Mouse (Mus musculus): Measurements from ENCODE around the gene Aif1. TPM values are rescaled to one million over a fixed set of nuclear protein-coding genes. Genes with fewer than 3 reads are reported as not detected.

The Aif1 gene
- polyA plus RNA-seq, 1 experiment, result 420 TPM

DNA sequence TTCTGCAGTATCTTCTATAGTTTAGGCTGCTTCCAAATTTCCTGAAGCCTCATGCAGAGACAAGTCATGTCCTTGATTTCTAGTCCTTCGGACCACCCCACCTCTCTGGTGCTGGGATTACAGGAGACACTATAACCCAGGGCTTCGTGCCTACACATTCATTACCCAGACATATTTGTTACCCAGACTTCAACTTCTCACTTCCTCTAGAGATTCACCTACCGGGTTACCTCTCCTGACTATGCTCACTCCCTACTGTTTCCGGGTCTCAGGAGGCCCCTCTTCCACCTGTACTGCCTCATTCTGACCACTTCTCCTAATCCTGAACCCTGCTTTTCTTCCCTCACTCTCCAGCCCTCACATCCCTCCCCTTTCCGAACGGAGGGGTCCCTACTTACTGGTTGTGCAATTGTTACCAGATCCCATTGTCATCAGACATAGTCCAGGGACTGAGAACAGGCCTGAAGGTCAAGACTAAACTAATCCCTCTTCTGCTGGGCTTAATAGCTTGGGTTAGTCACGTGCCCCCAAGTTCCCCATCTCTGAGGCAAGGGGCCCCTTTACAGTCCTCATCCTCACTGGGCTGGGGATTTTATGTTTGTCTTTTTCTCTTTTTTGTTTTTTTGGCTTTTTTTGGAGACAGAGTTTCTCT lies 12.2 kb upstream of the Aif1 start, which contains the start of gene Lst1:
Gene Lst1 (minus strand): TSS at position 481 of the 652 bp plus-strand sequence.
- TF ChIP-seq POLR2A (IDR thresholded peaks at IDR 0.05; ENCODE audit: borderline replicate concordance, low read depth, low read length) (no peak), CTCF (IDR thresholded peaks at IDR 0.05; ENCODE audit: low read depth, low read length) (no peak)
- Histone ChIP-seq H3K4me1 (ENCODE audit: control insufficient read depth, insufficient read depth, low read length) (peaks cover 46% of the 10 kb centered on the region), H3K4me3 (ENCODE audit: insufficient read depth, low read length) (peak within 1 kb of the TSS; percentile 60), H3K27ac (ENCODE audit: insufficient read depth, low read depth, low read length) (peak within 1 kb of the TSS; percentile 95)

DNA sequence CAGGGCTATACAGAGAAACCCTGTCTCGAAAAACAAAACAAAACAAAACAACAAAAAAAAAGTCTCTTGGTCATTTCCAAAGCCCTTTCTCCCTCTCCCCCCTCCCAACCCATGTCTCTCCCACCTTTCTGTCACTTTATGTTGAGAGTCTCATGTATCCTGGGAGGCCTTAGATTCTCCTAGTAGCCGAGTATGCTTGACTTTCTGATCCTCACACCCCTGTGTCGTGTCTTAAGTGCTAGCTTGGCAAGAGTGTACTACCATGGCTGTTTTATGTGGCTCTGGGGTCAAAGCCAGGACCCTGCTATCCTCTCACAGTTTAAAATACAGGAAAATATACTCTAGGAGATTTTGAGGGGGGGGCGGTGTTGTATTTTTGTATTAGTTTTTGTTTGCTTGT lies 11.5 kb upstream of the Aif1 start:
- Histone ChIP-seq H3K27ac (ENCODE audit: insufficient read depth, low read depth, low read length) (peak overlapping the region; percentile 95), H3K4me1 (ENCODE audit: control insufficient read depth, insufficient read depth, low read length) (peaks cover 42% of the 10 kb centered on the region), H3K4me3 (ENCODE audit: insufficient read depth, low read length) (peak overlapping the region; percentile 60)
- no peak for TF ChIP-seq POLR2A (IDR thresholded peaks at IDR 0.05; ENCODE audit: borderline replicate concordance, low read depth, low read length)
- no peak for TF ChIP-seq CTCF (IDR thresholded peaks at IDR 0.05; ENCODE audit: low read depth, low read length)

DNA sequence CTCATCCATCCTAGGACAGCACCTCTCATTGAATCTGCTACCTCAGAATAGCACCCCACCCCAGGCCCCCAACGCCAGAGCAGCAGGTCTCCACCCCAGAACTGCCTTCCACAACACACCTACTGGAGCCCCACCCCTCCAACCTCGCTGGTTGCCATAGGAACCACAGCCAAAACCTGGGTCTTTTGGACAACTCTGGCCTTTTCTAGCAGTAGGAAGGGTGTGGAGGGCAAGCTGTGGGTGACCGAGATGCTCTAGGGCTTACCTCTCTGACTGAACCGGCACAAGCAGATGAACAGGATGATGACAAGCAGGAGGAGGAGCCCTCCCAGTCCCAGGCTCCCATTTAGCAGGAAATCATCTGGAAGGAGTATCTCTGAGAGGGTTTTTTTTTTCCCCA lies 10.8 kb upstream of the Aif1 start:
- H3K4me1 ChIP-seq (ENCODE audit: control insufficient read depth, insufficient read depth, low read length), result peaks cover 40% of the 10 kb centered on the region
- peak overlapping the region; percentile 56 for H3K4me3 ChIP-seq (ENCODE audit: insufficient read depth, low read length)
- peak overlapping the region; percentile 95 for H3K27ac ChIP-seq (ENCODE audit: insufficient read depth, low read depth, low read length)
- TF ChIP-seq CTCF (IDR thresholded peaks at IDR 0.05; ENCODE audit: low read depth, low read length) (no peak), POLR2A (IDR thresholded peaks at IDR 0.05; ENCODE audit: borderline replicate concordance, low read depth, low read length) (no peak)

DNA sequence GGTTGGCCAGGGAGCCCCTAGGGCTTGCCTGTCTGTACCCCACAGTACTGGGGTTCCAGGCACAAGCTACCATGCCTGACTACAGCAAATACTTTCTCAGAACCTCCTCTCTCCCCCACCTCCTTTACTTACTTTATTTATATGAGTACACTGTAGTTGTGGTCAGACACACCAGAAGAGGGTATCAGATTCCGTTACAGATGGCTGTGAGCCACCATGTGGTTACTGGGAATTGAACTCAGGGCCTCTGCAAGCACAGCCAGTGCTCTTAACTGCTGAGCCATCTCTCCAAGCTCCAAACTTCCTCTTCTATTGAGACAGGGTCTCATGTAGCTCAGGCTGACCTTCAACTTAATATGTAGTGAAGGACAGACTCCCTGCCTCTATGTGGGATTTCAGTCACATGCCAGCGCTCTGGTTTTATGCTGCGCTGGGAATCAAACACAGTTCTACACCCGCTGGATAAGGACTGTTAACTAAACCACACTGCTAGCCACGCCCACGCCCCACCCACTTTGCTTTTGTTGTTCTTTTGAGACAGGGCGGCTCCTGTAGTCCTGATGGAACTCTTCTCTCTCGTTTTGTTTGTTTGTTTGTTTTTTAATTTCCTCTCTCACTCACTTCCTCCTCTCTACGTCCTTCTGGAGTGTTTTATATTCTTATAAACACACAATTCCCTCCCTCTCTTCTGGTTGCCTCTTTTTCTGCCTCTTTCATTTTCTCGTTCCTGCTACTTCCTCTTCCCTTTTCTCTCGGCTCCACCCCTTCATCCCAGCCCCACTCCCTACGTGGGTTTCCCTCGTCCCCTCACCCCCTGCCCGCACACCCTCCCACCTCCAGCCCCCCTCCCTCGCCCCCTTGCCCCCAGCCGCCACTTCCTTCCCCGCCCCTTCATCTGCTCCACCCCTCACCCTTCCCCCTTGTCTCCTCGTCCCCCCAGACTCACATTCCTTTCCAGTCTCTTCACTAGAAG lies 10.1 kb upstream of the Aif1 start:
- H3K27ac ChIP-seq (ENCODE audit: insufficient read depth, low read depth, low read length), result peak overlapping the region; percentile 95
- peak; percentile 9; the same call in 1 of the 2 replicates for TF ChIP-seq CTCF (IDR thresholded peaks at IDR 0.05; ENCODE audit: low read depth, low read length)
- TF ChIP-seq POLR2A (IDR thresholded peaks at IDR 0.05; ENCODE audit: borderline replicate concordance, low read depth, low read length), result no peak
- peaks cover 37% of the 10 kb centered on the region for H3K4me1 ChIP-seq (ENCODE audit: control insufficient read depth, insufficient read depth, low read length)
- H3K4me3 ChIP-seq (ENCODE audit: insufficient read depth, low read length), result peak overlapping the region; percentile 56

DNA sequence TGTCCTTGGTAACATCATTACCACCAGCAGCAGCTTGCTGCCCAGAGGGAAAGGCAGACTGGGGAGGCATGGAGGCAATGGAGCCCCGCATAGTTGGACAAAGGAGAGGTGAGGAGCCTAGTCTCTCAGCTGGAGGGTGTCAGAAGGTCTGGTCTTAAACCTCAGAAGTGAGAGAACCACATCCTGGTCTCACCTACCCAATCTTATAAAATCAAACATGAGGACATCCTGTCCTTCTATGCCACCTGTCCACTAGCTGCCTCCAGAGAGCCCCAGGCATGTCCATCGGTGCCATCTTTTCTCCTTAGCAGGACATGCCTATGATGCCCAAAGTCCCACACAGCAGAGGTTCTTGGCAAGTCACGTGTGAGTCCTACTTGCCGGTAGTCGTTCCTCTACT lies 4.2 kb upstream of the Aif1 start:
- H3K27ac ChIP-seq (ENCODE audit: insufficient read depth, low read depth, low read length), result no peak overlapping the region
- H3K4me3 ChIP-seq (ENCODE audit: insufficient read depth, low read length), result no peak overlapping the region
- TF ChIP-seq CTCF (IDR thresholded peaks at IDR 0.05; ENCODE audit: low read depth, low read length) (no peak), POLR2A (IDR thresholded peaks at IDR 0.05; ENCODE audit: borderline replicate concordance, low read depth, low read length) (no peak)
- H3K4me1 ChIP-seq (ENCODE audit: control insufficient read depth, insufficient read depth, low read length), result peaks cover 19% of the 10 kb centered on the region

DNA sequence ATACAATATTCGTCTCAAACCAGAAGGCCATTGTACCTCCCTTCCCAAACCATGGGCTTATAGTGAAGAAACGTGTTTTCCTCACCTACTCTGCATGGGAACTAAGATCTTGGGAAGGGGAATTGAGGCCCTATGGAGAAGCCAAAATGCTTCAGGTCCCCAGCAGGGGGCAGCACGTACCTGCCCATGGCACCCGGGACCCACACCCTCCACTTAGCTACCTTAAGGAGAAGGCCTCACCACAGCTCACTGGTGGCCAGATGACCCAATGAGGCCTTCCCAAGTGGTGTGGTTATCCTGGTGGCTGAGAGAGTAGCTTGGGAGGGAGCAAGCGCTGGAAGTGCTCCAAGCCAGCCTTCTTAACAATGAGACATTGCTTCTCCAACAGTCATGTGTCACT lies 2.7 kb upstream of the Aif1 start:
- Histone ChIP-seq H3K4me1 (ENCODE audit: control insufficient read depth, insufficient read depth, low read length) (peaks cover 22% of the 10 kb centered on the region), H3K4me3 (ENCODE audit: insufficient read depth, low read length) (no peak overlapping the region), H3K27ac (ENCODE audit: insufficient read depth, low read depth, low read length) (no peak overlapping the region)
- TF ChIP-seq CTCF (IDR thresholded peaks at IDR 0.05; ENCODE audit: low read depth, low read length) (peak; percentile 91), POLR2A (IDR thresholded peaks at IDR 0.05; ENCODE audit: borderline replicate concordance, low read depth, low read length) (no peak)

DNA sequence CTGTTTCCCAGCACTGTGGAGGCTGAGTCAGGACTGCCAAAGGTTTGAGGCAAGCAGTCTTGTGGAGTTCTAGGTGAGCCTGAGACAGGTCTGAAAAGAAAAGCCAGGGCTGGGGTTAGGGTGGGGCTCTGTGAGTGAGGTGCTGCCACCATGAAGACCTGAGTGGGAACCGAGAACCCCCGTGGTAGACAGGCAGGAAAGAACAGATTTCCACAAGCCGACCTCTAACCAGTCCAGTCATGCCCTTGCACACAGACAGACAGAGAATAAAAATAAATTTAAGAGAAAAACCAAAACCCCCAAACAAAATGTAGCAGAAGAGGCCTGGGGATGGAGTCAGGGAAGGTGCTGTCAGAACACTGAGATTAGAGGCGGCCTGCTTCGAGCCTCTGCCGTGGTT lies 486 bp downstream of the Aif1 start:
- H3K4me3 ChIP-seq (ENCODE audit: insufficient read depth, low read length), result no peak overlapping the region
- H3K27ac ChIP-seq (ENCODE audit: insufficient read depth, low read depth, low read length), result peak overlapping the region; percentile 88
- H3K4me1 ChIP-seq (ENCODE audit: control insufficient read depth, insufficient read depth, low read length), result peaks cover 43% of the 10 kb centered on the region
- TF ChIP-seq CTCF (IDR thresholded peaks at IDR 0.05; ENCODE audit: low read depth, low read length) (no peak), POLR2A (IDR thresholded peaks at IDR 0.05; ENCODE audit: borderline replicate concordance, low read depth, low read length) (no peak)

DNA sequence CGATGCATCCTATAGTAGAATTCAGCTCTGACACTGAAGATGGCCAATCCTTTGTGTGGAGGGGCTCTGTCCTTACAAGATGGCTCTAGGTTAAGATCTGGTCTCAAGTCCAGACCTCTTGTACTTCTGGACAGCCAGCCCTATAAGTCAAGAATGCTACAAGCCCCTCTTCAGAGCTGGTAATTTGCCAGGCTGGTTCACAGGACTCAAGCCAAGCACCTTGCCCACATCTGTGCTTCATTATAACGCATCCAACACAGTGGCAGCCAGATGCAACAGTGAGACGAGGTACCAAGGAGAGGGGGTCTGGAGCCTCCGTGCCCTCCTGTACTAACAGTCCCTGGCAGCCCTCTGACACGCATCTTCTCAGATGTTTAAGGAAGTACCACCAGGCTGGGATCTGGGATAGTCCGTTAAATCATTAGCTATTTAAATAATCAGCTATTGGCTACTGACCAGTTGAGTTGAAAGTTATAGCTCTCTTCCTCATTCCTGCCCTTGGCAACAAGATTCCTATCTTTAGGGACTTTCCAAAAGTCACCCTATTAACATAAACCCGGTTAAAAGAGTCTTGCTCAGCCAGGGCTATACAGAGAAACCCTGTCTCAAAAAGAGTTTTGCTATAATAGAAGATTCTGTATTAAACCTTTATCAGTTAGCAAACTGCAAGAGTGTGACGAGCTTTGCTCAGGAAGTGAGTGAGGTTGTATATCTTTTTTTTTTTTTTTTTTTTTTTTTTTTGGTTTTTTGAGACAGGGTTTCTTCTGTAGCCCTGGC lies 1.5 kb downstream of the Aif1 start:
- H3K4me3 ChIP-seq (ENCODE audit: insufficient read depth, low read length), result no peak overlapping the region
- H3K27ac ChIP-seq (ENCODE audit: insufficient read depth, low read depth, low read length), result peak overlapping the region; percentile 88
- peaks cover 43% of the 10 kb centered on the region for H3K4me1 ChIP-seq (ENCODE audit: control insufficient read depth, insufficient read depth, low read length)
- no peak for TF ChIP-seq POLR2A (IDR thresholded peaks at IDR 0.05; ENCODE audit: borderline replicate concordance, low read depth, low read length)
- no peak for TF ChIP-seq CTCF (IDR thresholded peaks at IDR 0.05; ENCODE audit: low read depth, low read length)

DNA sequence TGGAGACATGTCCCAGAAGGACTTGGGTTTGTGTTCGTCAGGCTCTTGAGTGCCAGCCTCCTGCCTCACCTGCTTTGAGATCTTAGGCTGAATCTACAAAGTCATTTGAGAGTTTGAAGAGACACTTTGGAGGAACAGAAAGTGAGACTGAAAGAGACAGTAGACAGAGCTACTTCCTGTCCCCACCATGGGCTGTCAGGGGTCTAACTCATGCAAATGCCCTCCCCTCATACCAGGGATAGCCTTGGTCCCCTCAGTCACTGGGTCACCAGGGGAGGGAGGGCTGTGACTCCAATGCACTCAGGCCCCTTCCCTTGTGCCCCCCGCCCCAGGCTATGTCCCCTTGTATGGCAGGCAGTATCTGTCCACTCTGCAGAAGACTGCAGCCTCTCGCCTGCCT lies 2.5 kb downstream of the Aif1 start:
- Histone ChIP-seq H3K27ac (ENCODE audit: insufficient read depth, low read depth, low read length) (peak overlapping the region; percentile 88), H3K4me1 (ENCODE audit: control insufficient read depth, insufficient read depth, low read length) (peaks cover 41% of the 10 kb centered on the region), H3K4me3 (ENCODE audit: insufficient read depth, low read length) (no peak overlapping the region)
- TF ChIP-seq POLR2A (IDR thresholded peaks at IDR 0.05; ENCODE audit: borderline replicate concordance, low read depth, low read length) (no peak), CTCF (IDR thresholded peaks at IDR 0.05; ENCODE audit: low read depth, low read length) (no peak)
